Mouse (Mus musculus): Measurements from ENCODE around the gene Sfrp5. TPM values are rescaled to one million over a fixed set of nuclear protein-coding genes. Genes with fewer than 3 reads are reported as not detected.

Sfrp5 gene
- polyA plus RNA-seq, 1 experiment from 2014 or later = 4.3 TPM

DNA sequence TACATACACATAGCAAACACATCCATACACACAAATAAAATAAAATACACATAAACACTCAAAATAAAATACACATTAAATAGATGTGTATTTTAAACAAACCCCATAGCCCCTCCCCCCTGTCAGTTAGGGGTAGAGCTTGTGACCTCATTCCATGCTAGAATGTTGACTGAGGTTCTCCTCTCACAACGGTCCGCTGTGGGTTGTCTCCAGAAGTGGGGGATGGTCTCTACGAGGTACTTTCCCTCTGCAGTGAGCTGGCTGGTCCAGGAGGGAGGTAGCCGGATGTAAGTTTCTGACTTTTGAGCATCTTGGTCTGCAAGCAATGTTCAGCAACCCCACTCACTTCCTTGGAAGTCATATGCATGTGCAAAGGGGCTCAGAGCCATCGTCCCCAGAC is 38.3 kb downstream of the Sfrp5 start, which contains the start of gene Zfyve27:
Gene Zfyve27, plus strand, starts transcription at position 188 of the 400 bp plus-strand sequence.
- ATAC-seq (ENCODE audit: insufficient number of reproducible peaks, insufficient read depth, low FRiP score, low read depth) = no peak
- H3K36me3 ChIP-seq (ENCODE audit: control insufficient read depth, insufficient read depth, low read length) = no peaks in the 10 kb centered on the region
- no peak within 1 kb of the TSS for H3K27ac ChIP-seq (replicated peaks in 1 of 2; ENCODE audit: control insufficient read depth in 1 of 2, insufficient read depth in 1 of 2, low read depth in 2 of 2, low read length in 2 of 2)
- H3K4me1 ChIP-seq (ENCODE audit: control insufficient read depth in 2 of 2, insufficient read depth in 2 of 2, low read length in 2 of 2) = 0 out of 4 replicates have a peak, but pooled peaks cover 0 to 4% of the 10 kb centered on the region in 2 experiments
- WGBS = 64% methylated on average over 5 of the region's 5 CpGs
- H3K4me3 ChIP-seq (ENCODE audit: control insufficient read depth in 1 of 2, insufficient read depth in 1 of 2, low read depth in 1 of 2, low read length in 2 of 2) = no peak within 1 kb of the TSS
- H3K9ac ChIP-seq (ENCODE audit: low read length) = no peak within 1 kb of the TSS
- H3K4me2 ChIP-seq (ENCODE audit: low read length) = no peak within 1 kb of the TSS
- H3K9me3 ChIP-seq (ENCODE audit: control insufficient read depth, low read length) = no peaks in the 10 kb centered on the region
- H3K27me3 ChIP-seq (ENCODE audit: control insufficient read depth, insufficient read depth, low read length) = peaks cover 2% of the 10 kb centered on the region; the same call in 1 of the 2 replicates

DNA sequence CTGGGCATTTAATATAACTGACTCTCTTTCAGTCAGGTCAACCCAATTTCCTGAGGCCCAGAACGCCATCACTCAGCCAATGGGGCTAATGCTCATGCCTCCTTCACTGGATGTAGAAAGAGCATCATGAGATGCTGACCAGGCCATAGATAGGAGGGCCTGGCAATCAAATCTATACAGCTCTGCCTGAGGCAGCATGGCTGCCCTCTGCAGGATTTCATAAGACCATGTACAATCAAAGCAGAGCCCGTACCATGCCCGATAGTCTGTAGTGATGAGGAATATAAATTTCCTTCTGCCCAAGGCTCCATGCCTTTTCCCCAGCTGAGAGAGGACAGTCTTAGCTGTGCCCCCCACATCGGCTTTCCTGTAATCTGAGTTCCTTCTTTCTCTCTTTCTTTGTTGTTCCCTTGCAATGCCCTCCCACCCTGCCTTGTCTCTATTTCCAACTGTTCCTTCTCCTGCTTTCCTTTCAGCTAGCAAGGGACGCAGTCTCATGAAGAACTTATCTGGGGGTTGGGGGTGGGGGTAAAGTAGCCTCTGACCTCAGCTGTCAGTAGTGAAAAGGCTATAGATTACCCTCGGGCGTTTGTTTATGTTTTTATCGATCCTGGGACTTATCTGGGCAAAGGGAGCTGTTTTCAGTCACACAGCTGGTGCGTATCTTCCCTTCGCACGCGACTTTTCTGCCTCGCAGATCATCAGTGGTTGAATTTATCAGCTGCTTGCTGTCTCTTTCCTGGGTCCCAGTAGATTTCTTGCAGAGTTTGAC is 43.6 kb downstream of the Sfrp5 start:
- Histone ChIP-seq H3K9me3 (ENCODE audit: control insufficient read depth, low read length) (no peaks in the 10 kb centered on the region), H3K4me2 (ENCODE audit: low read length) (no peak overlapping the region), H3K36me3 (ENCODE audit: control insufficient read depth, insufficient read depth, low read length) (no peaks in the 10 kb centered on the region), H3K4me1 (ENCODE audit: control insufficient read depth in 2 of 2, insufficient read depth in 2 of 2, low read length in 2 of 2) (peaks cover 4 to 6% of the 10 kb centered on the region in 2 experiments; a peak in 3 of 4 replicates), H3K9ac (ENCODE audit: low read length) (0 out of 2 replicates have a peak overlapping the region, but pooled peaks have one; percentile 27), H3K27ac (replicated peaks in 1 of 2; ENCODE audit: control insufficient read depth in 1 of 2, insufficient read depth in 1 of 2, low read depth in 2 of 2, low read length in 2 of 2) (peak overlapping the region in 1 of 2 experiments; percentile 19; a peak in 1 of 4 replicates), H3K27me3 (ENCODE audit: control insufficient read depth, insufficient read depth, low read length) (no peaks in the 10 kb centered on the region), H3K4me3 (ENCODE audit: control insufficient read depth in 1 of 2, insufficient read depth in 1 of 2, low read depth in 1 of 2, low read length in 2 of 2) (no peak overlapping the region)
- 17% methylated on average over 13 of the region's 13 CpGs for WGBS
- no peak for ATAC-seq (ENCODE audit: insufficient number of reproducible peaks, insufficient read depth, low FRiP score, low read depth)

GRCm38 (mm10) chr19:42157493-42158237 is 44.4 kb downstream of the Sfrp5 start:
- H3K9ac ChIP-seq (ENCODE audit: low read length) = no peak overlapping the region
- 33% methylated on average over 11 of the region's 12 CpGs for WGBS
- H3K4me2 ChIP-seq (ENCODE audit: low read length) = no peak overlapping the region

DNA sequence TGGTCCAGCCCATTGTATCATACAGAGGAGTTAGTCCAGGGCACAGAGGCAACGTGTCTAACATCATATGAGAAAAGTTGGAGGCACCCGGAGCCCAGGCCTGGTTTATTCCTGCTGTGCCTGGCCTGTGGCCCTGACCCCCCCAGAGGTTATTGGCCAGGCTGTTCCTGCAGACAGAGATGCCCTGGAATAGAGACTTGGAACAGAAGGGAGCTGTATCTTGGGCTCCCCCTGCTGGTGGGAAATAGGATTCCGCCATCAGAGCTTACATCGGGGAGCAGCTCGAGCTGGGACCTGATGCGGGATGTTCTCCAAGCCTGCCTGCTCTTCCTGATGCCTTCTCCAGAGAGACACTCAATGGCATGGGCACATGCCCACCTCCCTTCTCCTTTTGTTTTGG is 50.1 kb downstream of the Sfrp5 start:
- Histone ChIP-seq H3K9ac (ENCODE audit: low read length) (no peak overlapping the region), H3K4me2 (ENCODE audit: low read length) (no peak overlapping the region), H3K4me1 (ENCODE audit: control insufficient read depth in 2 of 2, insufficient read depth in 2 of 2, low read length in 2 of 2) (peaks cover 16 to 39% of the 10 kb centered on the region in 2 experiments), H3K36me3 (ENCODE audit: control insufficient read depth, insufficient read depth, low read length) (peaks cover 17% of the 10 kb centered on the region), H3K9me3 (ENCODE audit: control insufficient read depth, low read length) (no peaks in the 10 kb centered on the region), H3K27me3 (ENCODE audit: control insufficient read depth, insufficient read depth, low read length) (no peaks in the 10 kb centered on the region), H3K4me3 (ENCODE audit: control insufficient read depth in 1 of 2, insufficient read depth in 1 of 2, low read depth in 1 of 2, low read length in 2 of 2) (no peak overlapping the region), H3K27ac (replicated peaks in 1 of 2; ENCODE audit: control insufficient read depth in 1 of 2, insufficient read depth in 1 of 2, low read depth in 2 of 2, low read length in 2 of 2) (0 out of 4 replicates have a peak overlapping the region, but pooled peaks of 1 of the 2 experiments have one; percentile 45)
- WGBS = 5% methylated on average over 6 of the region's 6 CpGs
- ATAC-seq (ENCODE audit: insufficient number of reproducible peaks, insufficient read depth, low FRiP score, low read depth) = no peak

More at GRCm38 (mm10) chr19:42157493-42158237, 44.4 kb downstream of the Sfrp5 start:
- Histone ChIP-seq H3K27me3 (ENCODE audit: control insufficient read depth, insufficient read depth, low read length) (no peaks in the 10 kb centered on the region), H3K27ac (replicated peaks in 1 of 2; ENCODE audit: control insufficient read depth in 1 of 2, insufficient read depth in 1 of 2, low read depth in 2 of 2, low read length in 2 of 2) (0 out of 4 replicates have a peak overlapping the region, but pooled peaks of 1 of the 2 experiments have one; percentile 19), H3K4me3 (ENCODE audit: control insufficient read depth in 1 of 2, insufficient read depth in 1 of 2, low read depth in 1 of 2, low read length in 2 of 2) (no peak overlapping the region), H3K4me1 (ENCODE audit: control insufficient read depth in 2 of 2, insufficient read depth in 2 of 2, low read length in 2 of 2) (peaks cover 4 to 6% of the 10 kb centered on the region in 2 experiments; a peak in 3 of 4 replicates), H3K9me3 (ENCODE audit: control insufficient read depth, low read length) (no peaks in the 10 kb centered on the region), H3K36me3 (ENCODE audit: control insufficient read depth, insufficient read depth, low read length) (no peaks in the 10 kb centered on the region)
- ATAC-seq (ENCODE audit: insufficient number of reproducible peaks, insufficient read depth, low FRiP score, low read depth) = no peak

DNA sequence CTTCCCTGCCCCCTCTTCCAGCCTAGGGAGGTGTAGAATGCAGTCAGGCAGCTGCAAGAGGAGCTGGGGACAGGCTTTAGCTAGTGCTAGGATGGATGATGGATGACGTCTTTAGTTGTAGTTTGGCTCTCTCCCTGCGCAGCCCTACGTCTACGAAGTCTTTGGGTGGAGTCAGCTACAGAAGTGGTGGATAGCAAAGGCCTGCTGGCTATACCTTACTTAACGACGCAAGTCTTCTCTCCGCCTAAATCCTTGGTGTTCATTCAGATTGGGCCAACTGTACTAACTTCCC is 53.5 kb downstream of the Sfrp5 start:
- no peak for ATAC-seq (ENCODE audit: insufficient number of reproducible peaks, insufficient read depth, low FRiP score, low read depth)

More for the DNA sequence above, 53.5 kb downstream of the Sfrp5 start:
- H3K4me2 ChIP-seq (ENCODE audit: low read length) = peak overlapping the region; percentile 96
- WGBS = 14% methylated on average over 7 of the region's 7 CpGs
- H3K27me3 ChIP-seq (ENCODE audit: control insufficient read depth, insufficient read depth, low read length) = no peaks in the 10 kb centered on the region
- H3K36me3 ChIP-seq (ENCODE audit: control insufficient read depth, insufficient read depth, low read length) = peaks cover 17% of the 10 kb centered on the region
- H3K9ac ChIP-seq (ENCODE audit: low read length) = peak overlapping the region; percentile 94
- peaks cover 21 to 45% of the 10 kb centered on the region in 2 experiments for H3K4me1 ChIP-seq (ENCODE audit: control insufficient read depth in 2 of 2, insufficient read depth in 2 of 2, low read length in 2 of 2)
- H3K4me3 ChIP-seq (ENCODE audit: control insufficient read depth in 1 of 2, insufficient read depth in 1 of 2, low read depth in 1 of 2, low read length in 2 of 2) = peak overlapping the region; percentile 75 to 80
- peak overlapping the region; percentile 84 to 92 for H3K27ac ChIP-seq (replicated peaks in 1 of 2; ENCODE audit: control insufficient read depth in 1 of 2, insufficient read depth in 1 of 2, low read depth in 2 of 2, low read length in 2 of 2)
- H3K9me3 ChIP-seq (ENCODE audit: control insufficient read depth, low read length) = no peaks in the 10 kb centered on the region

Other genes starting within 250 kb of the Sfrp5 start
- gene Mms19, start 221.1 kb downstream of the Sfrp5 start, polyA plus RNA-seq (2014; fragmentation: Nextera tagmentation; extraction: Ambion mirVana) = 24.4 and 28.3 TPM in 2 replicates
- gene Ubtd1, start 220.5 kb downstream of the Sfrp5 start, polyA plus RNA-seq (2014; fragmentation: Nextera tagmentation; extraction: Ambion mirVana) = 11.8 and 13.2 TPM in 2 replicates
- not detected in 2 replicates for gene Ankrd2, start 166.3 kb downstream of the Sfrp5 start, polyA plus RNA-seq (2014; fragmentation: Nextera tagmentation; extraction: Ambion mirVana)
- gene Hoga1, start 156.6 kb downstream of the Sfrp5 start, polyA plus RNA-seq (2014; fragmentation: Nextera tagmentation; extraction: Ambion mirVana) = 0.74 and 0.76 TPM in 2 replicates
- not detected in 2 replicates for gene 4933411K16Rik, start 150.0 kb downstream of the Sfrp5 start, polyA plus RNA-seq (2014; fragmentation: Nextera tagmentation; extraction: Ambion mirVana)
- 14.0 and 15.6 TPM in 2 replicates for gene Morn4, start 115.9 kb downstream of the Sfrp5 start, polyA plus RNA-seq (2014; fragmentation: Nextera tagmentation; extraction: Ambion mirVana)
- 19.2 and 20.2 TPM in 2 replicates for gene Pi4k2a, start 111.8 kb downstream of the Sfrp5 start, polyA plus RNA-seq (2014; fragmentation: Nextera tagmentation; extraction: Ambion mirVana)
- gene Avpi1, start 73.2 kb downstream of the Sfrp5 start, polyA plus RNA-seq (2014; fragmentation: Nextera tagmentation; extraction: Ambion mirVana) = 36.0 and 38.2 TPM in 2 replicates
- gene Marveld1, start 54.9 kb downstream of the Sfrp5 start, polyA plus RNA-seq (2014; fragmentation: Nextera tagmentation; extraction: Ambion mirVana) = 17.8 and 25.0 TPM in 2 replicates
- 14.7 and 15.7 TPM in 2 replicates for gene Zfyve27, start 38.3 kb downstream of the Sfrp5 start, polyA plus RNA-seq (2014; fragmentation: Nextera tagmentation; extraction: Ambion mirVana)
- 0.11 and 0.34 TPM in 2 replicates for gene Golga7b, start 45.3 kb upstream of the Sfrp5 start, polyA plus RNA-seq (2014; fragmentation: Nextera tagmentation; extraction: Ambion mirVana)
- gene Crtac1, start 229.5 kb upstream of the Sfrp5 start, polyA plus RNA-seq (2014; fragmentation: Nextera tagmentation; extraction: Ambion mirVana) = 0.80 and 1.1 TPM in 2 replicates